Mouse (Mus musculus): ENCODE data around the gene Rtl9. TPM values are rescaled to one million over a fixed set of nuclear protein-coding genes. Genes with fewer than 3 reads are reported as not detected.

The Rtl9 gene
- 0.02 TPM in 1 of 2 replicates, not detected in the other for polyA plus RNA-seq (2016; fragmentation: Nextera tagmentation; extraction: Ambion mirVana)

GRCm38 (mm10) chrX:143099044-143099754, at the start of gene Rtl9:
TSS of gene Rtl9 (plus strand) at chrX:143099594.
- 68% methylated on average over 1 of the region's 1 CpGs for WGBS (ENCODE audit: insufficient replicate concordance)
- H3K27ac ChIP-seq = no peak within 1 kb of the TSS
- H3K9ac ChIP-seq = no peak within 1 kb of the TSS
- no peak within 1 kb of the TSS for H3K4me2 ChIP-seq
- no peaks in the 10 kb centered on the region for H3K9me3 ChIP-seq (replicated peaks)
- no peak within 1 kb of the TSS for H3K4me3 ChIP-seq
- H3K27me3 ChIP-seq (replicated peaks) = peaks cover 20% of the 10 kb centered on the region
- H3K36me3 ChIP-seq = no peaks in the 10 kb centered on the region
- H3K4me1 ChIP-seq = no peaks in the 10 kb centered on the region
- ATAC-seq = no peak

DNA sequence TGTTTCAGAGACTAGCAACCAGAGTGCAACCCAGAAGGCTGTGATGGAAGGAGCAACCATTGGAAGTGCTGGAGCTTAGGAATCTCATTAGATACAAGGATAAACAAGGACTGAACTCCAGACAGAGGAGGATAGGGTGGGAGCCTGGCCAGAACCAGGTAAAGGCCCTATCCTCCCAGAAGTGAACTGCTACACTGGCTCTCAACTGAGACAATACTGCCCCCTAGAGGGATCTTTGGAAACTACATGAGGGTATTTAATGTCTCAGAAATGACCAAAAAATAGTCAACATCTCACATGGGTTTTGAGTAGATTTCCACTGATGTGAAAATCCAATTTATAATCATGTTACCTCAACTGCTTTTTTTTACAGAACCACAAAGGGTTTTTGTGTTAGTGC, 47.9 kb upstream of the Rtl9 start:
- Histone ChIP-seq H3K27me3 (replicated peaks) (peaks cover 12% of the 10 kb centered on the region), H3K4me2 (no peak overlapping the region), H3K4me1 (peaks cover 11% of the 10 kb centered on the region), H3K4me3 (no peak overlapping the region), H3K27ac (no peak overlapping the region), H3K36me3 (no peaks in the 10 kb centered on the region), H3K9ac (no peak overlapping the region), H3K9me3 (replicated peaks) (no peaks in the 10 kb centered on the region)
- peak; percentile 68 for ATAC-seq

- Histone ChIP-seq H3K27me3 (replicated peaks) (peaks cover 13% of the 10 kb centered on the region), H3K4me1 (peaks cover 7% of the 10 kb centered on the region), H3K27ac (no peak overlapping the region), H3K36me3 (no peaks in the 10 kb centered on the region), H3K4me2 (no peak overlapping the region), H3K4me3 (no peak overlapping the region), H3K9me3 (replicated peaks) (no peaks in the 10 kb centered on the region), H3K9ac (no peak overlapping the region)
- 64% methylated on average over 4 of the region's 4 CpGs for WGBS (ENCODE audit: insufficient replicate concordance)
- no peak for ATAC-seq
Observed at GRCm38 (mm10) chrX:143051921-143052320, 47.5 kb upstream of the Rtl9 start.

GRCm38 (mm10) chrX:143058829-143059228, 40.6 kb upstream of the Rtl9 start:
- WGBS (ENCODE audit: insufficient replicate concordance) = 8% methylated on average over 12 of the region's 12 CpGs
- Histone ChIP-seq H3K4me3 (no peak overlapping the region), H3K4me1 (no peaks in the 10 kb centered on the region)

DNA sequence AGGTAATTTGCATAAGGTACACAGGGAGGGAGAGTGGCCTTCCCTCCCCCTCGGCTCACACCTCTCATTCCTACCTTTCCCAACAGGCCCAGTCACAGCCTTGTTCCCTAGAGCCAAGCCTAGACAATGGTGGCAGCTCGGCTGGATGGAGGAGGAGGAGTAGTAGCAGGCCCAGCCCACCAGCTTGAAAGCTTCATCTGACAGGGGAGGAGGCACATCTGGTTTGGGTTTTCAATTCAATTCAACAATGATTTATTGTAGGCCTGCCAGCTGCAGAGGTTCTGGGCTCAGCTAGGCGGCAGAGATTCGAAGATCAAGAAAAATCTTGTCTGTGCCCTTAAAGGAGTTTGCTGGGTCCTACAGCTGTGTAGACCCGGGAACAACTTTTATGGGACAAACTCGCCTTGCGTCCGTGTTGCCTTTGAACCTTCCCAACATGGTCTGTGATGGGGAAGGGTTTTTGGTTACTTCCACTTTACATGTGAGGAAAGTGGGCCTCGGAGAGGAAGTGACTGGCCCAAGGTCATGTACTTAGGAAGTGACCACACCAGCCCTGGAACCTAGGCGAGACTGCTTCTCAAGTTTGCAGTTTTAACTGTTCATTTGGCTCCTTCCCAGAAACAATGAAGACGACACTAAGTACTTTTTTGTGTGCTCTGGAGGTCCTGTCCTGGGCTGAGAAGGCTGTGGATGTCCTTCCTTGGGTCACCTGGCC, 36.6 kb upstream of the Rtl9 start:
- WGBS (ENCODE audit: insufficient replicate concordance) = 50% methylated on average over 11 of the region's 11 CpGs
- Histone ChIP-seq H3K4me2 (no peak overlapping the region), H3K27ac (no peak overlapping the region), H3K9ac (no peak overlapping the region), H3K4me1 (no peaks in the 10 kb centered on the region), H3K9me3 (replicated peaks) (no peaks in the 10 kb centered on the region), H3K27me3 (replicated peaks) (peaks cover 54% of the 10 kb centered on the region), H3K36me3 (no peaks in the 10 kb centered on the region), H3K4me3 (no peak overlapping the region)
- ATAC-seq = no peak

More at GRCm38 (mm10) chrX:143058829-143059228, 40.6 kb upstream of the Rtl9 start:
- Histone ChIP-seq H3K27me3 (replicated peaks) (peaks cover 46% of the 10 kb centered on the region), H3K36me3 (no peaks in the 10 kb centered on the region), H3K9me3 (replicated peaks) (no peaks in the 10 kb centered on the region), H3K27ac (no peak overlapping the region), H3K4me2 (peak overlapping the region; percentile 43; the same call in 1 of the 2 replicates), H3K9ac (no peak overlapping the region)
- no peak; the same call in 1 of the 2 replicates for ATAC-seq

DNA sequence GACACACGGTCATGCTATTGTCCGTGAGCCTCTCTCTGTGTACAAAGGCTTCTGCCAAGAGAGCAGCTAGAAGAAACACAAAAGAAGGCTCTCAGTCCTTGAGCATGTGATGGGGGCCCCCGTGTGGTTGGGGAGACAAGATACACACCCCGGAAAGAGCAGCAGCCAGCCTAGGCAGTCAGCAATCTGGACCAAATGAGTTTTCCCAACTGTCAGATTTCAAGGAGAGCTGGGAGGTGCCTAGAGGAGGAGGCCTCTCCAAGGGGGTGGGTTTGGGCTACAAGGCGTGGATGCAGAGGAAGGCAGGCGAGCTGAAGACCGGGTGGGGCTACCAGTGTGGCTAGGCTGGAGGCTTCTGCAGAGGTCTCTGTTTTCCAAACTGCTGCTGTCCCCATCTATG, 35.6 kb upstream of the Rtl9 start:
- Histone ChIP-seq H3K4me1 (no peaks in the 10 kb centered on the region), H3K36me3 (no peaks in the 10 kb centered on the region), H3K27me3 (replicated peaks) (peaks cover 58% of the 10 kb centered on the region), H3K4me2 (no peak overlapping the region), H3K27ac (no peak overlapping the region), H3K9ac (no peak overlapping the region), H3K4me3 (no peak overlapping the region), H3K9me3 (replicated peaks) (no peaks in the 10 kb centered on the region)
- 52% methylated on average over 7 of the region's 7 CpGs for WGBS (ENCODE audit: insufficient replicate concordance)
- no peak for ATAC-seq

DNA sequence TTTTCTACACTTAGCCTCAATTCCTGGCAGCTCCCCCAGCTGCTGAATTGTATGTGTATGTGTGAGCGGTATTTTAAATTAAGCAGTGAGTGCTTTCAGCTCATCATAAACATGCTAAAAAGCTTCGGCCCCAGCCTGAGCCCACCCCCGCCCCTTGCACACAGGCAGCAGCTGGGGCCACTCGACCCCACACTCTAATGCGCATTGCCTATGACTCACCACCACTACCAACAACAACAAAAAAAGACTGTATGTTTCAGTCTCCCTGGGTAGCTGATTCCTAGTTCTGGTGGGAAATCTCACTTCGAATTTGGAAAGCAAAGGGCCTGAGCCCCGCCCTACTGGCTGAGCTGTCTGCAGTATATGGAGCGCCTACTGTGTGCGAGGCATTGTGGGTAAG, 35.1 kb upstream of the Rtl9 start:
- no peak overlapping the region for H3K4me3 ChIP-seq
- H3K27me3 ChIP-seq (replicated peaks) = peaks cover 59% of the 10 kb centered on the region
- H3K9me3 ChIP-seq (replicated peaks) = no peaks in the 10 kb centered on the region
- H3K9ac ChIP-seq = no peak overlapping the region
- H3K4me1 ChIP-seq = no peaks in the 10 kb centered on the region
- 78% methylated on average over 9 of the region's 9 CpGs for WGBS (ENCODE audit: insufficient replicate concordance)
- no peak for ATAC-seq
- H3K27ac ChIP-seq = no peak overlapping the region
- no peaks in the 10 kb centered on the region for H3K36me3 ChIP-seq
- no peak overlapping the region for H3K4me2 ChIP-seq

GRCm38 (mm10) chrX:143066320-143067114, 32.9 kb upstream of the Rtl9 start:
- 64% methylated on average over 17 of the region's 17 CpGs for WGBS (ENCODE audit: insufficient replicate concordance)

DNA sequence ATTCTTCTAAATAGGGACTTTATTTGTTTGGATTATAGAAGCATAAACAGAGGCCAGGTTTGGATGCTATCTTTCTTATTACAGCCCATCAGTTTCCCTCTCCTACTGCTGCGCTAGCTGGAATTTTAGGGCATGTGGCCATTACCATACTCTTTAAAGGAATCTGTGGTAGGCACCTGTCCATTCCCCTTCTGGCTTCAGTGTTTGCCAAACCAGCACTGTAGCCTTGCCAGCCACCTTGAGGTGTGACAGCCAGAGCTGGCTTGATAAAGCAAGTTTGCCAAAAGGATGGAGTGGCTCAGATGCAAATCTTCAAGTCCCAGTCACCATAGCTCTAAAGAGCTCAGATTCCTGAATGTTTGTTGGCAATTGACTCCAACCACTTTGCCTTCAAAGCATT, 32.3 kb upstream of the Rtl9 start:
- Histone ChIP-seq H3K36me3 (no peaks in the 10 kb centered on the region), H3K27ac (no peak overlapping the region), H3K4me3 (no peak overlapping the region), H3K9ac (no peak overlapping the region), H3K4me1 (no peaks in the 10 kb centered on the region), H3K27me3 (replicated peaks) (peaks cover 41% of the 10 kb centered on the region), H3K9me3 (replicated peaks) (no peaks in the 10 kb centered on the region), H3K4me2 (no peak overlapping the region)
- ATAC-seq = no peak
- 75% methylated on average over 1 of the region's 1 CpGs for WGBS (ENCODE audit: insufficient replicate concordance)

More at GRCm38 (mm10) chrX:143066320-143067114, 32.9 kb upstream of the Rtl9 start:
- no peaks in the 10 kb centered on the region for H3K9me3 ChIP-seq (replicated peaks)
- H3K9ac ChIP-seq = no peak overlapping the region
- H3K27me3 ChIP-seq (replicated peaks) = peaks cover 46% of the 10 kb centered on the region
- no peak for ATAC-seq
- H3K36me3 ChIP-seq = no peaks in the 10 kb centered on the region
- no peaks in the 10 kb centered on the region for H3K4me1 ChIP-seq
- no peak overlapping the region for H3K27ac ChIP-seq
- H3K4me2 ChIP-seq = no peak overlapping the region
- no peak overlapping the region for H3K4me3 ChIP-seq

- H3K36me3 ChIP-seq = no peaks in the 10 kb centered on the region
- ATAC-seq = no peak
Observed at GRCm38 (mm10) chrX:143067576-143067975, 31.8 kb upstream of the Rtl9 start.

GRCm38 (mm10) chrX:143080458-143081336, 18.7 kb upstream of the Rtl9 start:
- H3K4me3 ChIP-seq = no peak overlapping the region
- 24% methylated on average over 21 of the region's 23 CpGs for whole genome bisulfite sequencing (ENCODE audit: insufficient replicate concordance)
- no peak for ATAC-seq

More at GRCm38 (mm10) chrX:143067576-143067975, 31.8 kb upstream of the Rtl9 start:
- Histone ChIP-seq H3K27ac (no peak overlapping the region), H3K9me3 (replicated peaks) (no peaks in the 10 kb centered on the region), H3K4me2 (no peak overlapping the region), H3K27me3 (replicated peaks) (peaks cover 36% of the 10 kb centered on the region), H3K4me1 (no peaks in the 10 kb centered on the region), H3K9ac (no peak overlapping the region), H3K4me3 (no peak overlapping the region)
- WGBS (ENCODE audit: insufficient replicate concordance) = 52% methylated on average over 5 of the region's 5 CpGs

More at GRCm38 (mm10) chrX:143080458-143081336, 18.7 kb upstream of the Rtl9 start:
- peak overlapping the region; percentile 26 for H3K4me2 ChIP-seq
- H3K27me3 ChIP-seq (replicated peaks) = peaks cover 62% of the 10 kb centered on the region
- H3K9ac ChIP-seq = no peak overlapping the region
- H3K27ac ChIP-seq = no peak overlapping the region
- H3K4me1 ChIP-seq = no peaks in the 10 kb centered on the region
- no peaks in the 10 kb centered on the region for H3K36me3 ChIP-seq
- H3K9me3 ChIP-seq (replicated peaks) = no peaks in the 10 kb centered on the region
